In the genomic region with DNA sequence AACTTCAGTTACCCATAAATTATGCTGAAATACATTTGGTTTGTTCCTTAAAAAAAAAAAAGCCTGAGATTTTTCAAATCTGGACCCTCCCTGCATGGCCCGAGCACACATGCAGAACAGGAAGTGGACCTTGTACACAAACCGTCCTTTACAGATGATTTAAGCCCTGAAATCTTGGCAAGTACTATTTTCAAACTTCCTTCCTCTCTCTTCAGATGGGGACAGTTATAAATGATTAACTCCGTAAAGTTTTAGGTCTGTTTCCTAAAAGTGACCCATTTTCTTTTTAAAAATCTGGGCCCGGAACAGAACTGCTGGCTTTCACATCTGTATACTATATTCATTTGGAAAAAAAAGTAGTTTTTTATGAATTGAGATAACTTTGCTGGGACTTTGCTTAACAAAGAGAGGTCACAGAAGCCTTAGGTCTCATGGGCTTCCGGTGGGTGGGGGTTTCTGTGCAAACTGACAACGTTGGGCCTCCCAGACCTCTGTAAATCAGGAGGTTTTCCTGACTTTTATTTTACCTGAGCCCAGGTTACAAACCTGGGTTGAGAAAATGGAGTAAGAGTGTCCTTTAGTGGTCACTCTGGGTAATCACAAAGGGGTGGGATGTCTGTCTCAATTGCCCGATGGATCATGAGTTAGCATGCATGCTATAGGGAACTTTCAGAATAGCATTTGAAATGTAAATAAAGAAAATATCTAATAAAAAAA, we compare ENCODE assay signal across 10 mouse cellular contexts.
DNase-seq lines count a peak whose midpoint lies in the region; ATAC-seq and TF ChIP-seq lines count a peak whose summit lies in the region.
"Had no signal": no experiment of that assay in that cellular context is flagged by ENCODE, and none has a peak within 500 bp of the region (broad histone marks: within the 10 kb centered on the region; RNA-seq: fewer than 3 reads in every experiment).

No protein-coding gene starts in this region.

- no peaks in the 10 kb centered on the region for H3K9me3 ChIP-seq in liver, postnatal 0 days (ENCODE audit: low read length)
- H3K9me3 ChIP-seq in intestine, embryonic 15.5 days, result no peaks in the 10 kb centered on the region

- peak; percentile 66 for TF ChIP-seq CTCF in liver, postnatal 0 days (IDR thresholded peaks at IDR 0.05; ENCODE audit: low read depth)

- no peak; the same call in 1 of the 2 replicates for TF ChIP-seq EP300 in liver, postnatal 0 days (IDR thresholded peaks at IDR 0.05; ENCODE audit: low read depth)

- peak overlapping the region; percentile 35; the same call in 1 of the 2 replicates for H3K4me2 ChIP-seq in liver, postnatal 0 days (ENCODE audit: low read depth, low read length)
- H3K4me2 ChIP-seq in intestine, embryonic 15.5 days (replicated peaks), result no peak overlapping the region
- H3K4me2 ChIP-seq: hindbrain, embryonic 14.5 days had no signal

- H3K9ac ChIP-seq in liver, postnatal 0 days (replicated peaks), result 0 out of 2 replicates have a peak overlapping the region, but pooled peaks have one; percentile 38
- H3K9ac ChIP-seq in intestine, embryonic 15.5 days, result no peak overlapping the region
- H3K9ac ChIP-seq: hindbrain, embryonic 14.5 days; liver, embryonic 14.5 days had no signal

- WGBS in liver, postnatal 0 days (ENCODE audit: insufficient replicate concordance), result 6% methylated on average over 7 of the region's 7 CpGs
- 10% methylated on average over 7 of the region's 7 CpGs for WGBS in intestine, embryonic 15.5 days

- no peak overlapping the region for H3K4me3 ChIP-seq in liver, postnatal 0 days (ENCODE audit: low read depth, low read length)
- H3K4me3 ChIP-seq in intestine, embryonic 15.5 days (replicated peaks), result no peak overlapping the region

- peak overlapping the region; percentile 66 for H3K27ac ChIP-seq in liver, postnatal 0 days (ENCODE audit: low read depth)
- H3K27ac ChIP-seq in intestine, embryonic 15.5 days, result peak overlapping the region; percentile 59
- H3K27ac ChIP-seq: hindbrain, embryonic 14.5 days; liver, embryonic 14.5 days had no signal

- no peaks in the 10 kb centered on the region for H3K27me3 ChIP-seq in liver, postnatal 0 days (ENCODE audit: insufficient read depth, low read length)
- no peaks in the 10 kb centered on the region for H3K27me3 ChIP-seq in intestine, embryonic 15.5 days (replicated peaks)

- no peak for ATAC-seq in CD4-positive, CD25-positive, alpha-beta regulatory T cell, adult 4 months
- peak; percentile 76 for ATAC-seq in liver, postnatal 0 days
- ATAC-seq in intestine, embryonic 15.5 days, result peak; percentile 97
- ATAC-seq in megakaryocyte progenitor cell, adult 5-6 weeks (replicated peaks; ENCODE audit: poor library complexity), result peak; percentile 52; the same call in 1 of the 2 replicates

- H3K36me3 ChIP-seq in liver, postnatal 0 days (replicated peaks; ENCODE audit: insufficient read depth, low read length), result no peaks in the 10 kb centered on the region
- H3K36me3 ChIP-seq in intestine, embryonic 15.5 days, result no peaks in the 10 kb centered on the region

- peak; percentile 28 for DNase-seq in CD4-positive, CD25-positive, alpha-beta regulatory T cell, adult 2 months (ENCODE audit: low read depth, low spot score)
- no peak for DNase-seq in liver, postnatal 0 days
- DNase-seq in liver, result no peak
- DNase-seq in layer of hippocampus, adult 9-10 months (ENCODE audit: low spot score), result no peak
- no peak for DNase-seq in frontal cortex, postnatal 14 days (ENCODE audit: low spot score in 2 of 2)

- peaks cover 11% of the 10 kb centered on the region; the same call in 1 of the 2 replicates for H3K4me1 ChIP-seq in liver, postnatal 0 days (ENCODE audit: insufficient read depth)
- 0 out of 2 replicates have a peak, but pooled peaks cover 4% of the 10 kb centered on the region for H3K4me1 ChIP-seq in intestine, embryonic 15.5 days (replicated peaks)
